Mouse (Mus musculus) heart, postnatal 0 days (tissue): ENCODE results near the gene Mxd4. TPM values are rescaled to one million over a fixed set of nuclear protein-coding genes. Genes with fewer than 3 reads are reported as not detected.

Experiments
- ATAC-seq: fragments of 200-750 bp; cut with Nextera tagmentation; 2 replicates; pipeline ENCODE4 v1.8.0; 2017; ENCODE audit warnings: low read depth, moderate number of reproducible peaks, moderate library complexity; ENCODE audit not compliant: insufficient read depth
- DNase-seq: peaks from one replicate; pipeline ENCODE4 v3.0.0-alpha.2; 2016; ENCODE audit warnings: low spot score
- H3K27ac ChIP-seq: fragments of 300-500 bp; sonication (generic); 2 replicates; pipeline ENCODE4 v1.5.1; 2014; ENCODE audit warnings: low read depth, mild to moderate bottlenecking
- H3K27me3 ChIP-seq: fragments of 300-500 bp; sonication (generic); 2 replicates; pipeline ENCODE4 v1.6.1; 2014; ENCODE audit warnings: low read length, mixed read lengths; ENCODE audit not compliant: control insufficient read depth, insufficient read depth
- H3K36me3 ChIP-seq: fragments of 300-500 bp; sonication (generic); replicated peaks from 2 replicates; pipeline ENCODE4 v1.6.1; 2014; ENCODE audit warnings: low read length, mixed read lengths; ENCODE audit not compliant: control insufficient read depth, insufficient read depth
- H3K4me1 ChIP-seq: fragments of 300-500 bp; sonication (generic); 2 replicates; pipeline ENCODE4 v1.6.1; 2014; ENCODE audit warnings: antibody characterized with exemption; ENCODE audit not compliant: control insufficient read depth, insufficient read depth
- H3K4me2 ChIP-seq: fragments of 300-500 bp; sonication (generic); 2 replicates; pipeline ENCODE4 v1.6.1; 2014; ENCODE audit warnings: low read depth, mild to moderate bottlenecking, low read length, moderate library complexity
- H3K4me3 ChIP-seq: fragments of 300-500 bp; sonication (generic); 2 replicates; pipeline ENCODE4 v1.5.1; 2014; ENCODE audit warnings: low read depth, low read length
- H3K9ac ChIP-seq: fragments of 300-500 bp; sonication (generic); replicated peaks from 2 replicates; pipeline ENCODE4 v1.6.1; 2014; ENCODE audit warnings: low read depth, low read length, mixed read lengths
- H3K9me3 ChIP-seq: fragments of 300-500 bp; sonication (generic); replicated peaks from 2 replicates; pipeline ENCODE4 v1.6.1; 2016; ENCODE audit warnings: low read length; ENCODE audit not compliant: control insufficient read depth
- CTCF ChIP-seq: IDR thresholded peaks from 2 replicates; pipeline ENCODE4 v1.5.1; 2016; ENCODE audit warnings: antibody characterized with exemption, control low read depth, low read depth
- EP300 ChIP-seq: IDR thresholded peaks from 2 replicates; pipeline ENCODE4 v1.6.1; 2016; ENCODE audit warnings: antibody characterized with exemption, low read depth
- WGBS: fragments of 180-500 bp; shearing (Covaris S2); extraction: QIAGEN DNeasy Blood & Tissue Kit; methylation state at CpG from one replicate; pipeline ENCODE4 v1.1.7; 2014; 5-methylcytosine and 5-hydroxymethylcytosine counted together
- polyA plus RNA-seq: library from polyadenylated mRNA; unstranded; fragments of >200 nt; fragmentation: Nextera tagmentation; extraction: Ambion mirVana; gene quantifications from 2 replicates; pipeline ENCODE4 v1.2.1, GENCODE M21; 2015
- total RNA-seq: library from RNA; depleted of rRNA; stranded (reverse); fragments of >200 nt; gene quantifications from 2 replicates; pipeline ENCODE4 v1.2.3, GENCODE M21; 2014; ENCODE audit warnings: low replicate concordance; rRNA removed

Gene Mxd4
- total RNA-seq (104 and 114 TPM in 2 replicates), polyA plus RNA-seq (22.5 and 24.5 TPM in 2 replicates)

DNA sequence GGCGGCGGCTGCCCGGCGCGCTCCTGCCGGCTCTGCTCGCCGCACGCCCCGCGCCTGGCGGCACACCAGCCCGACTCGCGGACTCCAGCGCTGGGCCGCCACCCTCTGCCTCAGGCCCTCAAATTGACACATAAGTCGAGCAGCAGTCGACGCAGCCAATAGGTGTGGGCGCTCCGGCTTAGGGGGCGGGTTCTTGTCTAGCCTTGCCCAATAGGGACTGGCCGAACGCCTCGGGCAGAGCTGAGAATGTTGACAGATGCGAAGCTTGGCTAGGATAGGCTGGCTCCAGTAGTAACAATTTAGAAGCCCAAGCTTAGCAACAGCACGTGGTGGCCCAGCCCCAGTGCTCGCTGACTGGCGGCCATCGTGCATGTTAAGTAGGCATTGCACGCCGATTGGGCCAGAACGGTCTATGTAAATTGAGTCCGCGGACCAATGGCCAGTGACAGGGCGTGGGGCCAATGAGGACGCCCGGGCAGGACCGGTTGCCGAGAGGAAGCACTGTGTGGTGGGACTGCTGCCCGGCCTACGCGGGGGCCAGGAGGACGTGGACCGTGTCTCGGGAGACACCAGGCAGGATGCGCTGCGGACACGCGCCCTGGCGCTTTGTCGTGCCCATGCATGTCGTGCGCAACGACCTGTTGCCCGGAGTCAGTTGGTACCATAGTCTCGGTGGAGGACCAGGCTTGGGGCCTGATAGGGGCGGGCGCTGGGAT is at the start of gene Mxd4:
Gene Mxd4 (minus strand): TSS at position 120 of the 716 bp plus-strand sequence.
- peak; percentile 92 for ATAC-seq
- DNase-seq: peak; percentile 100
- TF ChIP-seq EP300 (peak; percentile 68; the same call in 1 of the 2 replicates), CTCF (no peak)
- Histone ChIP-seq H3K36me3 (no peaks in the 10 kb centered on the region), H3K9ac (peak within 1 kb of the TSS; percentile 91), H3K4me2 (peak within 1 kb of the TSS; percentile 87), H3K27ac (peak within 1 kb of the TSS; percentile 97), H3K27me3 (no peaks in the 10 kb centered on the region), H3K9me3 (no peaks in the 10 kb centered on the region), H3K4me1 (peaks cover 64% of the 10 kb centered on the region), H3K4me3 (peak within 1 kb of the TSS; percentile 87)
- WGBS: under 1% methylated on average over 60 of the region's 60 CpGs

DNA sequence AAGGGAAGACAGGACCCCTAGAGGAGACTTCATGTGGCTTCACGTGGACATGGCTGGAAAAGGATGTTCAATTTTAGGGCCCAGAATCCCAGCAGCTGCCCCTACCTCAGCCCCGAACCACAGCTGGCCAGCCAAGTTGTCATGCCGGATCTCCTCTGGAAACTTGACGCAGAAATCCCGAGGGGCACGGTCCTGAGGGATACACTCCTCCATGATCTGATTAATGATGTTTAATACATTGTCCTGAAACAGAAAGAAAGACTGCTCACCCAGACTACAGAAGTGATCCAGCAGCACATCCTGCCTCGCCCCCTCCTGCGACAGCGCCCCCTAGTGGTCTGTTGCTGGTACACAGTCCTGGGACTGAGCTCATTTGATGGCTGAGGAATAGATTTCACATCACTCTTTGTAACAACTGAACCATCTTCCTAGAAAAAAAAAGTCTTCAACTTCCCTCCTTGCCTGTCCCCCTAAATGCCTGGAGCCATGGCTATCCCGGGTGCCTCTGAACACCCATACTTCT is 48.4 kb upstream of the Mxd4 start:
- H3K4me2 ChIP-seq: no peak overlapping the region
- no peak overlapping the region for H3K27ac ChIP-seq
- TF ChIP-seq EP300 (no peak), CTCF (peak; percentile 71)
- no peaks in the 10 kb centered on the region for H3K36me3 ChIP-seq
- 53% methylated on average over 10 of the region's 10 CpGs for whole genome bisulfite sequencing
- H3K9ac ChIP-seq: no peak overlapping the region
- no peak overlapping the region for H3K4me3 ChIP-seq
- H3K9me3 ChIP-seq: no peaks in the 10 kb centered on the region
- peak; percentile 36 for DNase-seq
- H3K4me1 ChIP-seq: no peaks in the 10 kb centered on the region
- ATAC-seq: 0 out of 2 replicates have a peak, but pooled peaks have one; percentile 27
- peaks cover 10% of the 10 kb centered on the region; the same call in 1 of the 2 replicates for H3K27me3 ChIP-seq

- no peaks in the 10 kb centered on the region for H3K36me3 ChIP-seq
- ATAC-seq (no peak), DNase-seq (no peak)
- H3K4me1 ChIP-seq: peaks cover 4% of the 10 kb centered on the region; the same call in 1 of the 2 replicates
- no peak overlapping the region for H3K4me2 ChIP-seq
- H3K9me3 ChIP-seq: no peaks in the 10 kb centered on the region
- WGBS: 56% methylated on average over 4 of the region's 4 CpGs
- H3K27ac ChIP-seq: no peak overlapping the region
- TF ChIP-seq CTCF (no peak), EP300 (no peak)
- no peak overlapping the region for H3K4me3 ChIP-seq
- H3K27me3 ChIP-seq: peaks cover 10% of the 10 kb centered on the region; the same call in 1 of the 2 replicates
- H3K9ac ChIP-seq: no peak overlapping the region
These were observed 47.5 kb upstream of the Mxd4 start for GRCm38 (mm10) chr5:34235056-34235455.

- 87% methylated on average over 6 of the region's 6 CpGs for WGBS
- no peak for ATAC-seq
These were observed 45.6 kb upstream of the Mxd4 start for GRCm38 (mm10) chr5:34233221-34233515.

DNA sequence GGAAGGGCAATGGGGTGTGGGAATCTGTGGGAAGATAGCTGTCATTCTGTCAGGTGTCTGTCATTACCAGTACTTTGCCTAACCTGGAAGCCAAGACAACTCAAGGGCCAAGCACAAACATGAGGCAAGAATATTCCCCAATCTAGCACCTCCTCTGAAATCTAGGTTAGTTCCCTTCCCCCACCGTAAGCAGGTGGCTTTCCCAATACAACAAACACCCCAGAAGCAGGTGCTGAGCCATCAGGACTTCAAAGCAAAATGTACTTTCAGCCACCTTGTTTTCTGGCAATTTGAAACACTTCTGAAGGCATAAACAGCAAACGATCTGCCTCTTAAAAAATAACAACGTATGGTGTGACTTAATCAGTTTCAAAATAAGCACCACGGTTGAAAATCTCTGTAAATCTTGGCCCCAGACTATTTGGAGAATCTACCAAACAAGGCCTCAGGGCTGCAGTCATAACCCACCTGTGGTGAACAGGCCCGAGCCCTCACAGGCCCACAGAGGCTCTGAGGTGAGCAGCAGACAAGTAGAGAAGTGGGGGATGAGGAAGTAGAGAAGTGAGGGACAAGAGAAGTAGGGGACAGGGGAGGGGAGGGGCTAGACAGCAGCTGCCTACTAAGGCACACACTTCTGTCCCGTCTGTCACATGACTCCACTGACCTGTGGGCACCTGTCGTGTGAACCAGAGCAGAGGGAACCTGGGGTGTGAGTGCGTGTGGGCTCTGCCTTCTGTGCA is 45.1 kb upstream of the Mxd4 start:
- no peak for ATAC-seq
- Histone ChIP-seq H3K4me1 (peaks cover 7% of the 10 kb centered on the region; the same call in 1 of the 2 replicates), H3K27ac (peak overlapping the region; percentile 28; the same call in 1 of the 2 replicates), H3K27me3 (peaks cover 10% of the 10 kb centered on the region; the same call in 1 of the 2 replicates), H3K4me2 (no peak overlapping the region), H3K9ac (no peak overlapping the region), H3K9me3 (no peaks in the 10 kb centered on the region), H3K4me3 (no peak overlapping the region), H3K36me3 (no peaks in the 10 kb centered on the region)
- no peak for DNase-seq
- TF ChIP-seq EP300 (no peak), CTCF (no peak)
- WGBS: 80% methylated on average over 8 of the region's 8 CpGs

More at GRCm38 (mm10) chr5:34233221-34233515, 45.6 kb upstream of the Mxd4 start:
- Histone ChIP-seq H3K4me2 (no peak overlapping the region), H3K27me3 (peaks cover 10% of the 10 kb centered on the region; the same call in 1 of the 2 replicates), H3K4me1 (peaks cover 7% of the 10 kb centered on the region; the same call in 1 of the 2 replicates), H3K4me3 (no peak overlapping the region), H3K27ac (peak overlapping the region; percentile 28; the same call in 1 of the 2 replicates), H3K9me3 (no peaks in the 10 kb centered on the region), H3K9ac (no peak overlapping the region), H3K36me3 (no peaks in the 10 kb centered on the region)
- TF ChIP-seq CTCF (no peak), EP300 (no peak)
- DNase-seq: no peak
